Mouse (Mus musculus) left cerebral cortex, adult 8-10 months (tissue): ENCODE data around the gene Clstn1. TPM values are rescaled to one million over a fixed set of nuclear protein-coding genes. Genes with fewer than 3 reads are reported as not detected.

Experiments
- DNase-seq, 2 experiments: peaks; one replicate each; pipeline ENCODE4 v3.0.0; 2022; ENCODE audit warnings: low spot score in 2 of 2
- total RNA-seq, 4 experiments: library from RNA; stranded (reverse); gene quantifications; 2 replicates each; pipeline ENCODE4 v1.2.4; 2022

Clstn1 gene
- total RNA-seq, 4 experiments from 2014 or later, result 1,199 to 1,281 (median 1,221) TPM

DNA sequence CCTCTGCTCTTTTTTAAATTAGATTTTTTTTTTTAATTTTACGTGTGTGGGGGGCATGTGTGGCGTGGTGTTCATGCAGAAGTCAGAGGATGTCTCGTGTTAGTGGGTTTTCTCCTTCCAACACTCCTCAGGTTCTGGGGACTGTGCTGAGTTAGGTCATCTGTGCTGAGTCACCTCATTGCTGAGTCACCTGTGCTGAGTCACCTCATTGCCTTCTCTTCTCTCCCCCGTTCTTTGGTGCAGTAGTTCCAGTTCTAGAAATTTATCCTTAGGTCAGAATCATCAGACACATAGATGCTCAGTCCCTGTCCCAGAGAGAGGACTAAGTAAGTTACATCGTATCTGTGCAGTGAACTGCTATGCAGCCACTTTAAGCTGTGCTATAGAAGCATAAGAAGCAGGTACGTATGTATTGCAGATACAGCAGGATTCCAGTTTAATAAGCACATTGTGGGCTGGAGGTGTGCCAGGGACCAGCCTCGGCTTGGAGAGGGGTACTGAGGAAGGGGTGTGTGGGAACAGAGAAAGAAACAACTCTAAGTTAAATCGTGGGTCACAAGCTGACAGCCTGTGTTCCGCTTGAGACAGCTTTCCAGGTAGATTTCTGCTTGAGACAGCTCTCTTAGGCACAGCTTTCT is 46.5 kb downstream of the Clstn1 start:
- peak in 1 of 2 experiments; percentile 45 for DNase-seq

DNA sequence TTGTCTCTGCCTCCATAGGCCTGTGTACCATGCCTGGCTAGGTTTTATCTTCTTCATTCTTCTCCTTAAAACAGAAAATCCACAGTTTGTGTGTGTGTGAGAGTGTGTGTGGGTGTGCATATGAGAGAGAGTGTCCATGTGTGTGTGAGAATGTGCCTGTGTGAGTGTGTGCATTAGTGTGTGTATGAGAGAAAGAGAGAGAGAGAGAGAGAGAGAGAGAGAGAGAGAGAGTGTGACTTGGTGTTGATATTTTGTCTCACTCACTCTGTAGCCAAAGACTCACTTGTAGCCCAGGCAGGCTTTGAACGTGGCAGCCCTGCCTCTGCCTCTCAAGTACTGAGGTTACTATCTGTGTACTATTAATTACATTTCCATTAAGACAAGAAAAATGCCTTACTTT is 47.9 kb downstream of the Clstn1 start:
- no peak for DNase-seq

DNA sequence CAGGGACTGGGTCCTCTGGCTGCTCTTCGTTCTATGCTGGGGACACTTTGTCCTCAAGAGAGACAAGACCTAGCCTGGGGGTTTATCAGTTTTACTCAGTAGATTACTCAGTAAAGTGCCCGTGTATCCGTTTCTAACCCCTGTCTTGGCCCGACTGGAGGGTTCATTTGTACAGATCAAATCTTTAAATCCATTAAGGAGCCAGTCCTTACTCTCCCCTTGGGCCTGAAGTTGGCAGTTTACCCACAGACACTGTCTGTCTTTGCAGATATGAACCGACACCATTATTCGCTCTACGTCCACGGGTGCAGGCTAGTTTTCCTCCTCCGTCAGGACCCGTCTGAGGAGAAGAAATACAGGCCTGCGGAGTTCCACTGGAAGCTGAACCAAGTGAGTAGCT is 48.7 kb downstream of the Clstn1 start:
- no peak for DNase-seq

- no peak for DNase-seq
These were observed 49.7 kb downstream of the Clstn1 start for GRCm38 (mm10) chr4:149635915-149636415.

- no peak for DNase-seq
These were observed 51.7 kb downstream of the Clstn1 start for GRCm38 (mm10) chr4:149637942-149638341.

- no peak for DNase-seq
These were observed 54.6 kb downstream of the Clstn1 start for GRCm38 (mm10) chr4:149640831-149641230.

DNA sequence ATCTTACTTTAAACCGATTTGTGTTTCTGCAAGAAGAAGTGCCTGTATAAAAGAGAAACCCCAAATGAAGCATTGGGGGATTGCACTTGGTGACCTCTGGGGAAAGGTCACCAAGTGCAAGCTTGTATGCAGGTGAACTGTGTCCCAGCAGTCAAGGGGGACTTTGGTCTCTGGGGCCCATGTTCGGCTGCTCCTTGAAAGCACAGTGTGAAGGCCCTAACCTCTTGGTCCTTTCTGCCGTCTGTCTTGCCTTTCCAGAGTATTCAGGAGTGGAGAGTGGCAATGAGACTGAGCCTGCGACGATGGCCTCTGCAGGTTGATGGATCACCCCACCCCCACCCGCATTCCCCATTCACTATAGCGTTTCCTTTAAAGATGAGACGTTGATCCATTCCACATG is 55.1 kb downstream of the Clstn1 start:
- DNase-seq, result no peak

- DNase-seq, result no peak
These were observed 55.7 kb downstream of the Clstn1 start for GRCm38 (mm10) chr4:149641956-149642355.

- DNase-seq, result no peak
These were observed 59.5 kb downstream of the Clstn1 start for GRCm38 (mm10) chr4:149645761-149646160.

DNA sequence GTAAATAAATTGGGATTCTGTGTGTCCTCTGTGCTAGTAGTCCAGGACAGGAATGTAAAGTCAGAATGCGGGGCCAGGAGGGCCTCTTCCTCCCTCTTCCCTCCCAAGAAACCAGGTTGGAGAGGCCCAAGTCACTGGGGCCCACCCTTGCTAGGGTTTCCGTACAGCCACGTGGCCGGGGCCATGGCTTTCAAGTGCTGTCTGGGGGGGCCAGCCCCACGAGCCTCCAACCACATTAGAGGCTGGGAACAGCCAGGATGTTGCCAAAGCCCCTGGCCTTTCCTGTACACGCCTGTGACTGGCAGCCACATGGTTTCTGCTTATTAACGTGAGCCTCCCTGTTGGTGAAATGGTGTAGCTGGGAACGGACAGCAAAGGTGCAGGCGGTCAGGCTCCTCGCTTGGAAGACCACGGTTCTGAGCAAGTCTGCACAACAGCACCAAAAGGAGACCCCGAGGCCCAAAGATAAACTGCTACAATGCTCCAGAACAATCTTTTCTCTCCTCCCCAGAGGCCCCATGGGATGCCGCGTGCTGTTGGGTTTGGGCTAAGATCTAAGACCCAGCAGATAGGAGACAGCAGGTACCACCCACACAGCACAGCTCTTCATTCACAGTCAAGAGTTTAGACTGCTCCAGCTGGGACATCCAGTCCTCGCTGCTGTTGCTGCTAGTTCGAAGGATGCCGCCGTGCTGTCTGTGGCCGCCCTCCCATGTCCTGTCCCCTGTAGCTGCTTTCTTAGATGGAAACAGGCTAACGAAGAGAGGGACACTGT is 62.0 kb downstream of the Clstn1 start:
- DNase-seq, result peak in 1 of 2 experiments; percentile 57

DNA sequence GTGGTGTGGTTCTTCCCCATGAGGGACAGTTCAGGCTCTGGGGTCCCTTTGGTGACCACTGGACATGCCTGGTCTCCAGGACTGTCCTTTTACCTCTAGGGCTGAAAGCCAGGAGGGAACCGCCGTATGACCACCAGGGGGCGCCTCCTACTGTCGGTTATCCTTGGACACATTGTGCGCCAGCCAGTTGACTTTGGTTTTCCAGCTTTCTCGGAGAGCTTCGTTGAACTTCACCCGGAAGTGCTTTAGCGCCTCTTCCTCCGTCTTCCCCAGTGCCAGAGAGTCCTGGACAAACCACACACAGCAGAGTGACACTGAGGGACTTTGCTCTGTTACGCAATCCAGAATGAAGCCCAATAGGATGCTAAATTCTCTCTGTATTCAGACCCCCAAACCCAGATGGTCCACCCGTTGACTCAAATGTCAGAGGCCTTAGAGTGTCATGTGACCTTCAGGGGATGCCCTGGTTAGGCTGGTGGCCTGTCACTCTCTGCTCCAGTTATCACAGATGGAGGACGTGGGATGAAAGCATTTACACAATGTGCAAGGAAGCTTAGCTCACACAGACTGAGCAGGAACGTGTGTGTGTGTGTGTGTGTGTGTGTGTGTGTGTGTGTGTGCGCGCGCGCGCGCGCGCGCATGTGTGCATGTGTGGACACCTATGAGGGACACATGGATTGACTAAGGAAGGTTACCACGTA is 64.4 kb downstream of the Clstn1 start:
- DNase-seq, result peak; percentile 57 to 60

DNA sequence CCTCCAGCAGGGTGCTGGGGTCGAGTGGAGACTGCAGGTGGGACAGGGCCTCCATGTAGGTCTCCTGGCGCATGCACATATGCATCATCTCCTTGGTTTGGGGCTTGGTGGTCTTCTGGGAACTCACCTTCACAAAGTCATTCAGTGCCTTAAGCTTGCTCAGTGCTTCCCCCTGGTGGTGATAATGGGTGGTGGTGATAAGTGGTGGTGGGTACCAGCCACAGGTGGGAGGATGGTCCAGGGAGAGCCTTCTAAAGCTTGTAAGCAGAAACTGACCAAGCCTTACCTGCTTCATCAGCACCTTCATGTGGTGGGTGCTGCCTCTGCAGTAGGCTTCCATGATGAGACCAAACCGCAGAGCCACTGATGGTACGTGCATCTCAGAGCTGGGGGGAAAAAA is 68.0 kb downstream of the Clstn1 start:
- no peak for DNase-seq

DNA sequence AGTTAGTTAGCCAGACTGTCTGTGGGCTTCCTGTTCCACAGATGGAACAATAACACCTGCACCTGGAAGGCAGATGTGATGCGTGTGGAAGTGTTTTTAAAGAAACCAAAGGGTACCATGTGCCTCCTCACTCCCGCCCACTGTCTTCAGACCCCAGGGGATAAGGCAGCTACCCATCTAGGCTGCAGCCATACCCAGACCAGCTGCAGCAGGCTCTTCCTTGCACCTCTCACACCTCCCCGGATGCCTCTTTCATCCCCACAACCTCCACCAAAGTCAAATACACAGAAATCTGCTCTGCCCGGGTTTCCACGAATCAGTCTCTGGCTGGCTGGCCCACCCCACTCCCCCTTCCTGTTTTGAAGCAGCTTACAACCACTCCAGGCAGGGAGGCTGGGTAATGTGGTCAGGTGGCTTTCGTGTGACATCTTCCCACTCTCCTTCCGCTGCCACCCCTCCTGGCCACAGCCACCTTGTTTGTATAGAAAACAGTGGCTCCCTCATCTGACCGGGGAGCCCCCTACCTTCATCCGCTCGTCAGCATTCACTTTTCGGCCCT is 71.7 kb downstream of the Clstn1 start:
- no peak for DNase-seq

- DNase-seq, result no peak
These were observed 73.3 kb downstream of the Clstn1 start for GRCm38 (mm10) chr4:149659495-149660116.

- DNase-seq, result no peak
These were observed 74.3 kb downstream of the Clstn1 start for GRCm38 (mm10) chr4:149660598-149660997.

GRCm38 (mm10) chr4:149661967-149662589 is 75.8 kb downstream of the Clstn1 start:
- no peak for DNase-seq

- no peak for DNase-seq
These were observed 77.7 kb downstream of the Clstn1 start for GRCm38 (mm10) chr4:149663849-149664503.

- no peak for DNase-seq
These were observed 78.9 kb downstream of the Clstn1 start for GRCm38 (mm10) chr4:149665016-149665691.

- DNase-seq, result no peak
These were observed 79.4 kb downstream of the Clstn1 start for GRCm38 (mm10) chr4:149665692-149666090.

- no peak for DNase-seq
These were observed 84.9 kb downstream of the Clstn1 start for GRCm38 (mm10) chr4:149671175-149671574.
